Comparison of ENCODE assay signal across 12 mouse cellular contexts in the genomic region with DNA sequence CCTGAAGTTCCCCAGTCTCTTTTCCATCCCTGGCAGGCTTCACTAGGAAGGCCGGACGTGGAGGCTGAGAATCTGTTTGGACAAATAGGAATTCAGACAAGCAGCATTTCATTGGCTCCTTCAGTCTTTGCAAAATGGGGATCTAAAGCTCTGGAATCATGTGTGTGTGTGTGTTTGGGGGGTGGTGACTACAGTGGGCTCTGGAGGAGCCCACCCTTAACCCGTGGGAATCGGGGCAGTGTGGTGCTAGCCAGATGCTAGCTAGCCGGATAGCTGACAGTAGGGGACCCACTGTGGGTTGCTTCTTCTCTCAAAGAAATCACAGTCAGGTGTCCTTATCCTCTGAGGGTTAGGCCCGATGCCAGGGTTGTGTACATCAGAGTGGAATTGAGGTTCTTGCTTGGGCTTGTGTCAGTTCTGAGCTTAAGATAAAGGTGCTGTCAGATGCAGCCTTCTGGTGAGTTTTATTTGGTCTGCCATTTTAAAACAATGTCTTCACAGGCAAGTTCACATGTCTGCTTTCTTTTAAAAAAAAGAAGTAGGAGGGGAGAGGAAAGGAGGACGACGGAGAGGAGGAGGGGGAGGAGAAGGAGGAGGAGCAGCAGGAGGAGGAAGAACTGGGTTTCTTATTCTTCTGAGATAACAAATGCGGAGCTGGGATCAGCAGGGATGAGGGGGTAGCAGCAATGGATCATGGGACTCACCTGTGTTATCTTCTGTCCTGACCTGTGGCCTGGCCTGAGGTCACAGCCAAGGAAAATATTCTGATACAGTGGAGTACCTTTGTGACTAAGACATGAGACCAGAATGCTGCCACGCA.
DNase-seq lines count a peak whose midpoint lies in the region; ATAC-seq lines count a peak whose summit lies in the region.
"Had no signal": no experiment of that assay in that cellular context is flagged by ENCODE, and none has a peak within 500 bp of the region (broad histone marks: within the 10 kb centered on the region; RNA-seq: fewer than 3 reads in every experiment).

No protein-coding gene starts in this region.

- peak; percentile 26 for DNase-seq in neural tube, embryonic 11.5 days (ENCODE audit: low spot score)
- DNase-seq in neural tube, embryonic 10.5 days (ENCODE audit: extremely low spot score, low spot score), result no peak
- peak; percentile 28 for DNase-seq in midbrain, embryonic 10.5 days (ENCODE audit: low spot score)
- DNase-seq in telencephalon, adult 2 months (ENCODE audit: low read depth, low spot score), result peak; percentile 58
- DNase-seq in ovary, postnatal 36 days (ENCODE audit: low spot score), result no peak
- no peak for DNase-seq in gastrocnemius, postnatal 25 days
- DNase-seq: adrenal gland, postnatal 14 days; gastrocnemius, adult 2 months; lung, adult 2 months; thymus, adult 18-20 months had no signal

- H3K36me3 ChIP-seq in neural tube, embryonic 11.5 days (ENCODE audit: control insufficient read depth, insufficient read depth, low read length), result no peaks in the 10 kb centered on the region
- H3K36me3 ChIP-seq in forebrain, embryonic 15.5 days, result no peaks in the 10 kb centered on the region
- no peaks in the 10 kb centered on the region for H3K36me3 ChIP-seq in midbrain, embryonic 10.5 days
- H3K36me3 ChIP-seq: intestine, embryonic 15.5 days had no signal

- H3K9me3 ChIP-seq in neural tube, embryonic 11.5 days (ENCODE audit: control insufficient read depth, low read length), result no peaks in the 10 kb centered on the region
- no peaks in the 10 kb centered on the region for H3K9me3 ChIP-seq in forebrain, embryonic 15.5 days
- no peaks in the 10 kb centered on the region for H3K9me3 ChIP-seq in midbrain, embryonic 10.5 days (replicated peaks)
- H3K9me3 ChIP-seq: intestine, embryonic 15.5 days had no signal

- H3K4me1 ChIP-seq in neural tube, embryonic 11.5 days (ENCODE audit: control insufficient read depth, insufficient read depth, low read length), result peaks cover 12% of the 10 kb centered on the region
- peaks cover 53% of the 10 kb centered on the region for H3K4me1 ChIP-seq in forebrain, embryonic 15.5 days
- peaks cover 63% of the 10 kb centered on the region for H3K4me1 ChIP-seq in midbrain, embryonic 10.5 days

- ATAC-seq in neural tube, embryonic 11.5 days (ENCODE audit: insufficient read depth, low FRiP score, low TSS enrichment), result no peak
- no peak; the same call in 1 of the 2 replicates for ATAC-seq in forebrain, embryonic 15.5 days (replicated peaks)
- ATAC-seq: intestine, embryonic 15.5 days had no signal

- peak overlapping the region; percentile 96 for H3K27ac ChIP-seq in neural tube, embryonic 11.5 days (ENCODE audit: low read depth, low read length)
- peak overlapping the region; percentile 95 for H3K27ac ChIP-seq in forebrain, embryonic 15.5 days (replicated peaks)
- H3K27ac ChIP-seq in midbrain, embryonic 10.5 days (replicated peaks), result peak overlapping the region; percentile 95
- H3K27ac ChIP-seq: gastrocnemius, adult 2 months; intestine, embryonic 15.5 days had no signal

- H3K4me3 ChIP-seq in neural tube, embryonic 11.5 days (ENCODE audit: low read depth, low read length), result no peak overlapping the region
- no peak overlapping the region for H3K4me3 ChIP-seq in forebrain, embryonic 15.5 days
- peak overlapping the region; percentile 37 for H3K4me3 ChIP-seq in midbrain, embryonic 10.5 days
- H3K4me3 ChIP-seq: gastrocnemius, adult 2 months; intestine, embryonic 15.5 days had no signal

- no peak overlapping the region for H3K9ac ChIP-seq in neural tube, embryonic 11.5 days (ENCODE audit: low read length)
- H3K9ac ChIP-seq in forebrain, embryonic 15.5 days (replicated peaks), result peak overlapping the region; percentile 30; the same call in 1 of the 2 replicates
- H3K9ac ChIP-seq: intestine, embryonic 15.5 days had no signal

- no peak overlapping the region for H3K4me2 ChIP-seq in neural tube, embryonic 11.5 days (ENCODE audit: low read depth)
- peak overlapping the region; percentile 7 for H3K4me2 ChIP-seq in forebrain, embryonic 15.5 days (replicated peaks)
- H3K4me2 ChIP-seq: intestine, embryonic 15.5 days had no signal

- H3K27me3 ChIP-seq in neural tube, embryonic 11.5 days (ENCODE audit: control insufficient read depth, insufficient read depth, low read length), result no peaks in the 10 kb centered on the region
- no peaks in the 10 kb centered on the region for H3K27me3 ChIP-seq in forebrain, embryonic 15.5 days
- H3K27me3 ChIP-seq in midbrain, embryonic 10.5 days (ENCODE audit: low read depth, poor library complexity, severe bottlenecking), result peaks cover 33% of the 10 kb centered on the region; the same call in 1 of the 2 replicates
- H3K27me3 ChIP-seq: intestine, embryonic 15.5 days had no signal

- 49% methylated on average over 10 of the region's 10 CpGs for WGBS in neural tube, embryonic 11.5 days
- WGBS in forebrain, embryonic 15.5 days, result 10% methylated on average over 10 of the region's 10 CpGs
- 38% methylated on average over 10 of the region's 10 CpGs for WGBS in midbrain, embryonic 10.5 days

Comparison
In these comparisons a context has a peak if more than half of its experiments do, and no peak if none do; other contexts are left out.
1. DNase-seq: peak in neural tube, embryonic 11.5 days (single experiment), midbrain, embryonic 10.5 days (single experiment) and telencephalon, adult 2 months (single experiment); none in neural tube, embryonic 10.5 days (single experiment), ovary, postnatal 36 days (single experiment) and gastrocnemius, postnatal 25 days (single experiment).
2. Peak in every context shown above with its lines, with median percentiles within 50 percentile points of each other: H3K27ac ChIP-seq.